Mouse (Mus musculus) neural tube, embryonic 15.5 days (tissue): Measurements from ENCODE around the gene 4931409K22Rik. TPM values are rescaled to one million over a fixed set of nuclear protein-coding genes. Genes with fewer than 3 reads are reported as not detected.

Experiments
- ATAC-seq: fragments of 200-750 bp; cut with Nextera tagmentation; 2 replicates; pipeline ENCODE4 v1.8.0; 2017; ENCODE audit warnings: mild to moderate bottlenecking, moderate TSS enrichment, moderate library complexity; ENCODE audit not compliant: low FRiP score
- H3K27ac ChIP-seq: fragments of 300-500 bp; sonication (generic); replicated peaks from 2 replicates; pipeline ENCODE4 v1.5.1; 2015; ENCODE audit warnings: mild to moderate bottlenecking, inconsistent platforms
- H3K27me3 ChIP-seq: fragments of 300-500 bp; sonication (generic); replicated peaks from 2 replicates; pipeline ENCODE4 v1.6.1; 2015; ENCODE audit warnings: inconsistent platforms
- H3K36me3 ChIP-seq: fragments of 300-500 bp; sonication (generic); 2 replicates; pipeline ENCODE4 v1.6.1; 2015; ENCODE audit warnings: inconsistent platforms
- H3K4me1 ChIP-seq: fragments of 300-500 bp; sonication (generic); 2 replicates; pipeline ENCODE4 v1.6.1; 2015; ENCODE audit warnings: inconsistent platforms
- H3K4me2 ChIP-seq: fragments of 300-500 bp; sonication (generic); 2 replicates; pipeline ENCODE4 v1.6.1; 2015; ENCODE audit warnings: inconsistent platforms, mild to moderate bottlenecking, moderate library complexity
- H3K4me3 ChIP-seq: fragments of 300-500 bp; sonication (generic); replicated peaks from 2 replicates; pipeline ENCODE4 v1.5.1; 2015; ENCODE audit warnings: mild to moderate bottlenecking, inconsistent platforms
- H3K9ac ChIP-seq: fragments of 300-500 bp; sonication (generic); replicated peaks from 2 replicates; pipeline ENCODE4 v1.6.1; 2015; ENCODE audit warnings: mild to moderate bottlenecking, inconsistent platforms
- H3K9me3 ChIP-seq: fragments of 300-500 bp; sonication (generic); replicated peaks from 2 replicates; pipeline ENCODE4 v1.6.1; 2016; ENCODE audit warnings: inconsistent platforms
- WGBS: fragments of 180-500 bp; shearing (Covaris S2); methylation state at CpG from one replicate; pipeline ENCODE4 v1.1.7; 2015; ENCODE audit warnings: mixed read lengths; 5-methylcytosine and 5-hydroxymethylcytosine counted together
- polyA plus RNA-seq: library from polyadenylated mRNA; unstranded; fragments of >200 nt; fragmentation: Nextera tagmentation; extraction: Ambion mirVana; gene quantifications from 2 replicates; pipeline ENCODE4 v1.2.1, GENCODE M21; 2015

The 4931409K22Rik gene
- polyA plus RNA-seq, result 0.24 and 0.26 TPM in 2 replicates

GRCm38 (mm10) chr5:24556709-24557108 lies at the start of gene 4931409K22Rik:
Gene 4931409K22Rik, minus strand, starts transcription at chr5:24556809.
- no peak within 1 kb of the TSS for H3K4me2 ChIP-seq
- WGBS, result 90% methylated on average over 2 of the region's 2 CpGs
- H3K36me3 ChIP-seq, result no peaks in the 10 kb centered on the region
- ATAC-seq, result no peak
- H3K4me1 ChIP-seq, result peaks cover 6% of the 10 kb centered on the region
- H3K9ac ChIP-seq, result no peak within 1 kb of the TSS
- no peaks in the 10 kb centered on the region for H3K9me3 ChIP-seq
- no peak within 1 kb of the TSS for H3K27ac ChIP-seq
- H3K27me3 ChIP-seq, result no peaks in the 10 kb centered on the region
- H3K4me3 ChIP-seq, result no peak within 1 kb of the TSS

- Histone ChIP-seq H3K4me2 (peak overlapping the region; percentile 88), H3K36me3 (no peaks in the 10 kb centered on the region), H3K4me3 (peak overlapping the region; percentile 62), H3K4me1 (peaks cover 69% of the 10 kb centered on the region), H3K9ac (peak overlapping the region; percentile 82), H3K27me3 (no peaks in the 10 kb centered on the region), H3K9me3 (no peaks in the 10 kb centered on the region), H3K27ac (peak overlapping the region; percentile 98)
- WGBS, result 9% methylated on average over 14 of the region's 14 CpGs
- ATAC-seq, result no peak
Observed at GRCm38 (mm10) chr5:24605980-24606665, 49.5 kb upstream of the 4931409K22Rik start.

- Histone ChIP-seq H3K9me3 (no peaks in the 10 kb centered on the region), H3K27me3 (no peaks in the 10 kb centered on the region), H3K4me1 (peaks cover 73% of the 10 kb centered on the region), H3K9ac (peak overlapping the region; percentile 82), H3K27ac (peak overlapping the region; percentile 98), H3K4me2 (peak overlapping the region; percentile 88), H3K4me3 (peak overlapping the region; percentile 62), H3K36me3 (no peaks in the 10 kb centered on the region)
- WGBS, result 2% methylated on average over 6 of the region's 6 CpGs
- ATAC-seq, result no peak
Observed at GRCm38 (mm10) chr5:24605321-24605979, 48.8 kb upstream of the 4931409K22Rik start.

GRCm38 (mm10) chr5:24604656-24605100 lies 48.1 kb upstream of the 4931409K22Rik start:
- H3K4me1 ChIP-seq, result peaks cover 79% of the 10 kb centered on the region
- H3K9me3 ChIP-seq, result no peaks in the 10 kb centered on the region
- peak overlapping the region; percentile 62 for H3K4me3 ChIP-seq
- peak overlapping the region; percentile 88 for H3K4me2 ChIP-seq
- H3K36me3 ChIP-seq, result no peaks in the 10 kb centered on the region
- peak overlapping the region; percentile 82 for H3K9ac ChIP-seq
- peak overlapping the region; percentile 98 for H3K27ac ChIP-seq
- no peaks in the 10 kb centered on the region for H3K27me3 ChIP-seq
- WGBS, result under 1% methylated on average over 44 of the region's 46 CpGs
- peak; percentile 76 for ATAC-seq

- peaks cover 84% of the 10 kb centered on the region for H3K4me1 ChIP-seq
- WGBS, result 15% methylated on average over 12 of the region's 12 CpGs
- peak overlapping the region; percentile 88 for H3K4me2 ChIP-seq
- H3K36me3 ChIP-seq, result no peaks in the 10 kb centered on the region
- H3K9me3 ChIP-seq, result no peaks in the 10 kb centered on the region
- H3K27me3 ChIP-seq, result no peaks in the 10 kb centered on the region
- peak overlapping the region; percentile 98 for H3K27ac ChIP-seq
- peak overlapping the region; percentile 62 for H3K4me3 ChIP-seq
- peak overlapping the region; percentile 82 for H3K9ac ChIP-seq
- 0 out of 2 replicates have a peak, but pooled peaks have one; percentile 0 for ATAC-seq
Observed at GRCm38 (mm10) chr5:24604080-24604655, 47.6 kb upstream of the 4931409K22Rik start.

GRCm38 (mm10) chr5:24603431-24604010 lies 46.9 kb upstream of the 4931409K22Rik start:
- ATAC-seq, result no peak
- Histone ChIP-seq H3K36me3 (no peaks in the 10 kb centered on the region), H3K4me3 (peak overlapping the region; percentile 48), H3K9ac (peak overlapping the region; percentile 82), H3K27ac (peak overlapping the region; percentile 98), H3K9me3 (no peaks in the 10 kb centered on the region), H3K27me3 (no peaks in the 10 kb centered on the region), H3K4me1 (peaks cover 90% of the 10 kb centered on the region), H3K4me2 (peak overlapping the region; percentile 88)
- 53% methylated on average over 8 of the region's 8 CpGs for WGBS

GRCm38 (mm10) chr5:24602751-24603343 lies 46.2 kb upstream of the 4931409K22Rik start:
- Histone ChIP-seq H3K4me2 (peak overlapping the region; percentile 88), H3K9me3 (no peaks in the 10 kb centered on the region), H3K4me3 (peak overlapping the region; percentile 48), H3K9ac (peak overlapping the region; percentile 82), H3K36me3 (no peaks in the 10 kb centered on the region), H3K27ac (peak overlapping the region; percentile 98), H3K27me3 (no peaks in the 10 kb centered on the region), H3K4me1 (peaks cover 91% of the 10 kb centered on the region)
- 2% methylated on average over 16 of the region's 16 CpGs for WGBS
- peak; percentile 32 for ATAC-seq

- H3K27ac ChIP-seq, result peak overlapping the region; percentile 98
- H3K9me3 ChIP-seq, result no peaks in the 10 kb centered on the region
- H3K27me3 ChIP-seq, result no peaks in the 10 kb centered on the region
- H3K36me3 ChIP-seq, result no peaks in the 10 kb centered on the region
- under 1% methylated on average over 73 of the region's 73 CpGs for WGBS
- peak overlapping the region; percentile 48 for H3K4me3 ChIP-seq
- peaks cover 89% of the 10 kb centered on the region for H3K4me1 ChIP-seq
- peak overlapping the region; percentile 88 for H3K4me2 ChIP-seq
- ATAC-seq, result peak; percentile 40
- H3K9ac ChIP-seq, result peak overlapping the region; percentile 82
Observed at GRCm38 (mm10) chr5:24601911-24602750, 45.5 kb upstream of the 4931409K22Rik start.

GRCm38 (mm10) chr5:24601071-24601835 lies 44.6 kb upstream of the 4931409K22Rik start:
- Histone ChIP-seq H3K9me3 (no peaks in the 10 kb centered on the region), H3K36me3 (no peaks in the 10 kb centered on the region), H3K4me3 (peak overlapping the region; percentile 48), H3K27ac (peak overlapping the region; percentile 98), H3K4me2 (peak overlapping the region; percentile 88), H3K9ac (peak overlapping the region; percentile 82), H3K27me3 (no peaks in the 10 kb centered on the region), H3K4me1 (peaks cover 89% of the 10 kb centered on the region)
- ATAC-seq, result no peak
- under 1% methylated on average over 32 of the region's 33 CpGs for whole genome bisulfite sequencing

GRCm38 (mm10) chr5:24600236-24600635 lies 43.6 kb upstream of the 4931409K22Rik start:
- Histone ChIP-seq H3K9me3 (no peaks in the 10 kb centered on the region), H3K36me3 (peaks cover 6% of the 10 kb centered on the region), H3K27me3 (no peaks in the 10 kb centered on the region), H3K27ac (no peak overlapping the region), H3K4me2 (peak overlapping the region; percentile 88), H3K4me3 (peak overlapping the region; percentile 48; the same call in 1 of the 2 replicates), H3K9ac (no peak overlapping the region), H3K4me1 (peaks cover 89% of the 10 kb centered on the region)
- WGBS, result 71% methylated on average over 2 of the region's 2 CpGs
- ATAC-seq, result no peak
